Mouse (Mus musculus): ENCODE data around the gene Gm20825.
"Not testable (repeated sequence)": the region's sequence is repeated elsewhere in the genome, so short reads cannot be mapped to it uniquely, and the experiment has no call there.

Gene Gm20825

DNA sequence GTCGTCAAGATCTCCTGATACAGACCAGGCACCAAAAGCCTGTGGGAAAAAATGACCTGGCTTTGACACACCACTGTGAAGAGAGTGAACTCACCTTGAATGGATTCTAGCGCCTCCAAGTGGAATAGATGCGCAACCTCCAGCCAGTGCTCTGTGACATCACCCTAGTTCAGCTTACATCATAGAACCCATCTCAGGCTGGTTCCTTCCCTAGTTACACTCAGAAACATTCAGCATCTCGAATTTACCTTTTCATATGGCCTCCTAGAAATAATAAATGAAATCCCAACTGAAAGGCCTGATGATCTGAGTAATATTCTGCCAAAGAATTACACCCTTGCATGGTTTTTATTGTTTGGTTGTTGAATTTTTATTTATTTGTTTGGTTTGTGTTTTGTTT is at the start of gene Gm20825:
Gm20825 (minus strand) TSS at position 101 of the 400 bp plus-strand sequence.
- in situ Hi-C loops (cut with MboI; ENCODE audit: low pct_unique_long_range_greater_than_20kb in 1 of 2, low sequenced_read_pairs in 2 of 2, unreplicated experiment in 1 of 2), result not testable (repeated sequence)

All from mouse embryonic stem cell (cell line).